ENCODE assay signal across 8 mouse cellular contexts in genomic region chr6:4418941-4419351, GRCm38 (mm10).
A peak's percentile ranks its signal among the peaks of the same experiment; 100 is the strongest.
DNase-seq lines count a peak whose midpoint lies in the region; ATAC-seq and TF ChIP-seq lines count a peak whose summit lies in the region.
"Had no signal": no experiment of that assay in that cellular context is flagged by ENCODE, and none has a peak within 500 bp of the region (broad histone marks: within the 10 kb centered on the region; RNA-seq: fewer than 3 reads in every experiment).

No protein-coding gene starts in this region.

- WGBS in embryonic facial prominence, embryonic 15.5 days = 50% methylated on average over 5 of the region's 5 CpGs
- WGBS in intestine, embryonic 15.5 days = 56% methylated on average over 5 of the region's 5 CpGs

- H3K4me1 ChIP-seq in embryonic facial prominence, embryonic 15.5 days = peaks cover 16% of the 10 kb centered on the region
- 0 out of 2 replicates have a peak, but pooled peaks cover 6% of the 10 kb centered on the region for H3K4me1 ChIP-seq in intestine, embryonic 15.5 days (replicated peaks)

- peak; percentile 29 for DNase-seq in adrenal gland, adult 8-10 months
- DNase-seq in natural killer cell, adult 2 months (ENCODE audit: low spot score in 2 of 2) = no peak
- DNase-seq in right cerebral cortex, postnatal 36 days (ENCODE audit: low spot score in 2 of 2) = no peak
- no peak for DNase-seq in cerebellum, adult 11-12 months

- no peak overlapping the region for H3ac ChIP-seq in myocyte (ENCODE audit: control insufficient read depth, insufficient read length)

- no peak for TF ChIP-seq POLR2A in myocyte (IDR thresholded peaks at IDR 0.05; ENCODE audit: insufficient read length, low read depth)

- no peaks in the 10 kb centered on the region for H3K27me3 ChIP-seq in embryonic facial prominence, embryonic 15.5 days
- no peaks in the 10 kb centered on the region for H3K27me3 ChIP-seq in intestine, embryonic 15.5 days (replicated peaks)
- H3K27me3 ChIP-seq in myocyte (ENCODE audit: control insufficient read depth, insufficient read depth, insufficient read length) = no peaks in the 10 kb centered on the region
- H3K27me3 ChIP-seq: neural tube, embryonic 12.5 days had no signal

- H3K27ac ChIP-seq in embryonic facial prominence, embryonic 15.5 days (replicated peaks) = peak overlapping the region; percentile 68
- H3K27ac ChIP-seq in intestine, embryonic 15.5 days = peak overlapping the region; percentile 13; the same call in 1 of the 2 replicates
- H3K27ac ChIP-seq: neural tube, embryonic 12.5 days had no signal

- ATAC-seq in embryonic facial prominence, embryonic 15.5 days (ENCODE audit: insufficient number of reproducible peaks, low FRiP score, low TSS enrichment, low read depth) = 0 out of 2 replicates have a peak, but pooled peaks have one; percentile 7
- peak; percentile 68; the same call in 1 of the 2 replicates for ATAC-seq in intestine, embryonic 15.5 days

- H3K36me3 ChIP-seq in embryonic facial prominence, embryonic 15.5 days = no peaks in the 10 kb centered on the region
- H3K36me3 ChIP-seq in intestine, embryonic 15.5 days = no peaks in the 10 kb centered on the region
- no peaks in the 10 kb centered on the region for H3K36me3 ChIP-seq in myocyte (ENCODE audit: control insufficient read depth, insufficient read depth)
- H3K36me3 ChIP-seq: neural tube, embryonic 12.5 days had no signal

- H3K79me2 ChIP-seq in myocyte (ENCODE audit: control insufficient read depth, insufficient read depth) = no peaks in the 10 kb centered on the region

- H3K9ac ChIP-seq in embryonic facial prominence, embryonic 15.5 days = no peak overlapping the region
- no peak overlapping the region for H3K9ac ChIP-seq in intestine, embryonic 15.5 days
- H3K9ac ChIP-seq: neural tube, embryonic 12.5 days had no signal

- H3K4me3 ChIP-seq in embryonic facial prominence, embryonic 15.5 days (replicated peaks) = no peak overlapping the region
- H3K4me3 ChIP-seq in intestine, embryonic 15.5 days (replicated peaks) = no peak overlapping the region
- no peak overlapping the region for H3K4me3 ChIP-seq in myocyte
- H3K4me3 ChIP-seq: neural tube, embryonic 12.5 days had no signal

- H3K9me3 ChIP-seq in embryonic facial prominence, embryonic 15.5 days (replicated peaks) = no peaks in the 10 kb centered on the region
- H3K9me3 ChIP-seq in intestine, embryonic 15.5 days = no peaks in the 10 kb centered on the region
- H3K9me3 ChIP-seq: neural tube, embryonic 12.5 days had no signal

- H3K4me2 ChIP-seq in embryonic facial prominence, embryonic 15.5 days (replicated peaks) = no peak overlapping the region
- no peak overlapping the region for H3K4me2 ChIP-seq in intestine, embryonic 15.5 days (replicated peaks)
- H3K4me2 ChIP-seq in myocyte (ENCODE audit: low read depth) = peak overlapping the region; percentile 81
- H3K4me2 ChIP-seq: neural tube, embryonic 12.5 days had no signal

TF ChIP-seq in myocyte, 11 proteins besides CTCF, POLR2A, EP300 and RAD21:
- peak; percentile 56 for TF ChIP-seq SRF (IDR thresholded peaks at IDR 0.05; ENCODE audit: control insufficient read depth, insufficient read length, low read depth)
- no peak for TF ChIP-seq E2F4 (IDR thresholded peaks at IDR 0.05; ENCODE audit: insufficient read depth)
- TF ChIP-seq MYOD1 (IDR thresholded peaks at IDR 0.05; ENCODE audit: control insufficient read depth in 1 of 3, insufficient read length in 2 of 3, low read depth in 2 of 3) = no peak
- no peak for TF ChIP-seq USF1 (IDR thresholded peaks at IDR 0.05; ENCODE audit: low read depth)
